Mouse (Mus musculus): ENCODE measurements around the gene Dnajc30. TPM values are rescaled to one million over a fixed set of nuclear protein-coding genes. Genes with fewer than 3 reads are reported as not detected.

Dnajc30 gene
- polyA plus RNA-seq, 1 experiment from 2014 or later = 44.5 TPM

DNA sequence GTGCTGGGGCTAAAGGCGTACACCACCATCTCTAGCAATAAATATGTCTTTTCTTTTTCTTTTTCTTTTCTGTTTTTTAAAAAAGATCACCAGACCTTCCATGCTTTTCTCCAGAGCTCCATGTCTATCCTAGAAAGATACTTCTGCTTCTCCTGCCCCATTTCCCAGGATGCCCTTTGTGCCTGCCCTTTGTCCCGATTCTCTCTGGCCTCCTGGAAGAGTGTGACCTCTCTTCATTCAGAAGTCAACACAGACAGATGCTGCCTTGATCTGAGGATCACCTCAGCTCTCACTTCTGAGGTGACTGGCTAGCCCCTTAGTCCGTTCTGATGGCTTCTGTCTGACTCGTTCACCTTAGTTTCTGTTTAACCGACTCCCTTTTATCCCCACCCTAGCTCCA, 16.5 kb downstream of the Dnajc30 start:
- no peak overlapping the region for H3K9ac ChIP-seq (replicated peaks)
- H3K4me1 ChIP-seq = peaks cover 21% of the 10 kb centered on the region
- H3K9me3 ChIP-seq (replicated peaks) = no peaks in the 10 kb centered on the region
- no peak overlapping the region for H3K27ac ChIP-seq (replicated peaks)
- no peak for ATAC-seq (ENCODE audit: low FRiP score)
- peaks cover 11% of the 10 kb centered on the region; the same call in 1 of the 2 replicates for H3K27me3 ChIP-seq (replicated peaks)
- peaks cover 1% of the 10 kb centered on the region; the same call in 1 of the 2 replicates for H3K36me3 ChIP-seq
- WGBS = 91% methylated on average over 5 of the region's 5 CpGs
- no peak overlapping the region for H3K4me2 ChIP-seq
- no peak overlapping the region for H3K4me3 ChIP-seq (replicated peaks)

DNA sequence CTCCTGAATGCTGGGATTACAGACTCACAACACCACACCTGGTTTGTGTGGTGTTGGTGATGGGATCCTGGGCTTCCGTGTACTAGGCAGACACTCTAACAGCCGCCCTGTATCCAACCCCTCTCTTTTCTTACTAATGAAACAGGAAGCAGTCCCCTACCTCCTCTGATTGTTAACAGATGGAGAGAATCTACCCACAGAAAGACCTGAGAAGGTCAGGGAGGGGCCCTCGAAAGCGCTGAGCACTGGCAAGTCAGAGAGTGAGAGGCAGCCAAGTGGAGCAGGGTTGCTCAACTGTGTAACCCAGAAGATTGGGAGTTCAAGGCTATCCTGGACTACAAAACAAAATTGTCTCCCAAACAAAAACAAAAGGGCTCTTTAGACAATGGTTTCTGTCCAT, 22.9 kb downstream of the Dnajc30 start:
- ATAC-seq (ENCODE audit: low FRiP score) = no peak
- H3K27me3 ChIP-seq (replicated peaks) = peaks cover 49% of the 10 kb centered on the region
- H3K27ac ChIP-seq (replicated peaks) = no peak overlapping the region
- H3K36me3 ChIP-seq = no peaks in the 10 kb centered on the region
- H3K4me1 ChIP-seq = peaks cover 4% of the 10 kb centered on the region; the same call in 1 of the 2 replicates
- H3K9ac ChIP-seq (replicated peaks) = no peak overlapping the region
- H3K9me3 ChIP-seq (replicated peaks) = no peaks in the 10 kb centered on the region
- no peak overlapping the region for H3K4me2 ChIP-seq
- H3K4me3 ChIP-seq (replicated peaks) = no peak overlapping the region
- WGBS = 77% methylated on average over 4 of the region's 4 CpGs

DNA sequence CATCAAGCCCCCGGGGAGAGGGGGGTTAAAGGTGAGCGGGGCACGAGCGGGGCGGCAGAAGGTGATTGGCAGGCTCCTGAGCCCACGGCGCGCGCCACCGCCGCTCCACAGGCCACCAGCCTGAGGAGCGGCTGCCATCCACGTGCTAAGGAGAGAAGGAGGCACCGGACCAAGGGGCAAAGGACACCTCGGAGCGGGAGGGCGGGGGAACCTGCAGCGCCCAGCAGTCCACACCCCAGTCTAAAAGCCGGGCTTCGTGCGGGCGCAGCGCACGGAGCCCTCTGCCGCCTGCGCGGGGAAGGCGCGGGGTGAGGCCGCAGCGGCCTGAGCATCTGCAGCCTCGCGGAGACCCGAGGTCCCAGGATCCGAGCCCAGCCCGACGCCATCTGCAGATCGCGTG, 25.7 kb downstream of the Dnajc30 start, which contains the start of gene Mlxipl:
Mlxipl (plus strand) TSS at position 238 of the 400 bp plus-strand sequence.
- H3K36me3 ChIP-seq = no peaks in the 10 kb centered on the region
- no peak within 1 kb of the TSS for H3K9ac ChIP-seq (replicated peaks)
- H3K27me3 ChIP-seq (replicated peaks) = peaks cover 53% of the 10 kb centered on the region
- H3K9me3 ChIP-seq (replicated peaks) = no peaks in the 10 kb centered on the region
- ATAC-seq (ENCODE audit: low FRiP score) = no peak
- peaks cover 4% of the 10 kb centered on the region; the same call in 1 of the 2 replicates for H3K4me1 ChIP-seq
- no peak within 1 kb of the TSS; the same call in 1 of the 2 replicates for H3K4me2 ChIP-seq
- no peak within 1 kb of the TSS for H3K4me3 ChIP-seq (replicated peaks)
- WGBS = 5% methylated on average over 37 of the region's 39 CpGs
- H3K27ac ChIP-seq (replicated peaks) = no peak within 1 kb of the TSS

DNA sequence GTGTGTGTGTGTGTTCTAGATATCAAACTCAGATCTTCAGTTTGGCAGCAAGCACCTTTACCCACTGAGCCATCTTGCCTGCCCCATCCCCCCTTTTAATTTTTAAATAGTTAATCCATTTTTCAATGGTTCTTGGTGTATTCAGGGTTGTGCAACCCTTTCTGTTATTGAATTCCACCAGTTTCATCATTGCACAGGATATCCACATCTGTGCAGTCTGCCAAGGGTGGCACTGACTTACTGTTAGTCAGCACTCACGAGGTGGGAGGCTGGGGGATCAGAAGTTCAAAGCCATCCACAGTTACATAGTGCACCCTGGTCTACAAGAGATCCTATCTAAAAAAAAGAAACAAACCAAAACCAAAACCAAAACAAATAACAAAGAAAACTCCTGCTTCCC, 37.0 kb downstream of the Dnajc30 start:
- no peaks in the 10 kb centered on the region for H3K9me3 ChIP-seq (replicated peaks)
- H3K27ac ChIP-seq (replicated peaks) = no peak overlapping the region
- H3K9ac ChIP-seq (replicated peaks) = no peak overlapping the region
- no peak overlapping the region for H3K4me3 ChIP-seq (replicated peaks)
- WGBS = 54% methylated on average over 1 of the region's 1 CpGs
- H3K27me3 ChIP-seq (replicated peaks) = peaks cover 23% of the 10 kb centered on the region
- no peaks in the 10 kb centered on the region for H3K4me1 ChIP-seq
- no peak for ATAC-seq (ENCODE audit: low FRiP score)
- no peaks in the 10 kb centered on the region for H3K36me3 ChIP-seq
- H3K4me2 ChIP-seq = no peak overlapping the region

DNA sequence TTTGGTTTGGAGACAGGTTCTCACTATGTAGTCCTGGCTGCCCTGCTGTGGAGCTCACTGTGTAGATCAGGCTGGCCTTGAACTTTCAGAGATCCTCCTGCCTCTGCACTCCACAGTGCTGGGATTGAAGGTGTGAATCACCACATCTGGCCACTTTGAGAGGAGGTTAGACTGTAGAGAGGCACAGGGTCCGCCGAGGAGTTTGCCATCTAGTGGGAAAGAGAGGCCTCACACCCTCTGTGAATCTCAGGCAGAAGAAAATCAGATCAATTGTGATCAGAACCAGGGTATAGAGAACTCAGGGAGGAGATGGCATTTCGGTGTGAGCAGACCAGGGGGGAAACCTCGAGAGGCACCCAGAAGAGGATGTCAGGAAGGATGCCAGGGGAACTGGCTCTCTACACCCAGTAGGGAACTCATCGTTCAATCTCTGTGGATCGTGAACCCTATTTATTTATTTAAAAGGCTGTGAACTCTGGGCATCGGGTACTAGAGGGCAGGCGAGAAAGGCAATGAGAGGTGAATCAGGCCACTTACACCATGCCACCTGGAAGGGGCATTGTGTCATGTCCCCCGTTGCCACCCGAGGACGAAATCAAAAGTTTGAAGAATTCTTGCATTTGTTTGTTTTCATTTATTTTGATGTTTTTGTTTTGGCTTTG, 40.1 kb downstream of the Dnajc30 start:
- no peak overlapping the region for H3K27ac ChIP-seq (replicated peaks)
- H3K4me1 ChIP-seq = peaks cover 17% of the 10 kb centered on the region
- H3K9me3 ChIP-seq (replicated peaks) = no peaks in the 10 kb centered on the region
- no peak for ATAC-seq (ENCODE audit: low FRiP score)
- H3K36me3 ChIP-seq = no peaks in the 10 kb centered on the region
- peaks cover 48% of the 10 kb centered on the region for H3K27me3 ChIP-seq (replicated peaks)
- H3K9ac ChIP-seq (replicated peaks) = no peak overlapping the region
- no peak overlapping the region for H3K4me3 ChIP-seq (replicated peaks)
- 70% methylated on average over 11 of the region's 11 CpGs for WGBS
- H3K4me2 ChIP-seq = no peak overlapping the region

DNA sequence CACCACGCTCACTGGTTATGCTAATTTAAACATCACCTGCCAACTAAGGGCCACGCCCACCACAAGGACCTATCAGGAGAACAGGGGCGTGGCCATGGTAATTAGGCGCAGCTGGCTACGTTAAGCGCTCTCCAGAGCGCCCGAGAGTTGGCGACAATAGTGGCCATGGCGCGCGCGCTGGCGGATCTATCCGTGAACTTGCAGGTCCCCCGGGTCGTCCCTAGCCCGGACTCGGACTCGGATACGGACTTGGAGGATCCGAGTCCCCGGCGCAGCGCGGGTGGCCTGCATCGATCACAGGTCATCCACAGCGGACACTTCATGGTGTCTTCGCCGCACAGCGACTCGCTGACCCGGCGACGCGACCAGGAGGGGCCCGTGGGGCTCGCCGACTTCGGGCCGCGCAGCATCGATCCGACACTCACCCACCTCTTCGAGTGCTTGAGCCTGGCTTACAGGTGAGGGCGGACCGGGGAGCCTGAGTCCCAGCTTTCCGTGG, 42.8 kb downstream of the Dnajc30 start:
- peak; percentile 76; the same call in 1 of the 2 replicates for ATAC-seq (ENCODE audit: low FRiP score)
- no peak overlapping the region for H3K27ac ChIP-seq (replicated peaks)
- H3K4me3 ChIP-seq (replicated peaks) = peak overlapping the region; percentile 46
- H3K4me2 ChIP-seq = peak overlapping the region; percentile 86
- peaks cover 17% of the 10 kb centered on the region for H3K4me1 ChIP-seq
- H3K9ac ChIP-seq (replicated peaks) = peak overlapping the region; percentile 41; the same call in 1 of the 2 replicates
- no peaks in the 10 kb centered on the region for H3K36me3 ChIP-seq
- WGBS = 0% methylated on average over 48 of the region's 48 CpGs
- peaks cover 53% of the 10 kb centered on the region for H3K27me3 ChIP-seq (replicated peaks)
- H3K9me3 ChIP-seq (replicated peaks) = no peaks in the 10 kb centered on the region

DNA sequence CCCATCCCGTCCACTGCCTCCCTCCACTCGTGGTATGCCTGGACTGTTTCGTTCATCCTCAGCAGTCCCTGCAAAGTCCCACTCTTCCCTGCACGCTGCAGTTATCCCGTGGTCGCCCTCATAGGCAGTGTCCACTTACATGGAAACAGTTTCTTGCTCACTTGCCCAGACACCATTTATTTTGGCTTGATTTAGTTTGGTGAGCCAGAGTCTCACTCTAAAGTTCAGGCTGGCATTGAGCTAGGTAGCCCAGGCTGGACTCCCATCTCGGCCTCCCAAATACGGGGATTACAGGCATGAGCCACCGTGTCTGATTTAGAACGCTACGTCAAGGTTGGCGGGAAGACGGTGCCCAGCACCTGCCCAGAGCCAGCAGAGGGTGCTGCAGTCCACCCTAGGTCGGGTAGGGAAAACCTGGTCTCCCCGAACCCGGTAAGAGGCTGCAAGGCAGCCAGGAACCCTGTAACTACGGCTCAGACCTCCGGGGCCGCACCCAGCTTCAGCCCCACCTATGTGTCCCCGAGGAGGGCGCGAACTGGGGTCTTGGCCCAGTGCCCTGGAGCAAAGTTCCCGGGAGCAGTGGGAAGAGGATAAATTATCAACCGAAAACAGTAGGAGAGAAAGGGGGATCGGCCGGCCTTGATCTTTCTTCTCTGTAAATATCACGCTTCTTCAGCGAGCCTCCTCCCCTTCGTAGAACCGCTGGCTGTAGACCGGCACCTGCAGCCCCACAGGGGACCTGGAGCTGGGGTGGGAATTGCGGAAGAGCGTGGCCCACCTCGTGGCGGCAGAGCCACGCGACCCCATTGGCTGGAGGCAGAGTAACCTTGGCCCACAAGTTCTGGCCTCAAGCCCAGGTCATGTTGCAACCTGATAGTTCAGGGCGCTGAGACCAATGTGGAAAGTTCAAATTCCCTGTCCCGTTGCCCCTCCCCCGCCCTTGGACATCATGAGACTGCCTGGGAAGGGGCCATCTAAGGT, 43.8 kb downstream of the Dnajc30 start:
- Histone ChIP-seq H3K4me1 (peaks cover 17% of the 10 kb centered on the region), H3K4me2 (peak overlapping the region; percentile 86), H3K9ac (replicated peaks) (no peak overlapping the region), H3K27ac (replicated peaks) (no peak overlapping the region), H3K27me3 (replicated peaks) (peaks cover 53% of the 10 kb centered on the region), H3K4me3 (replicated peaks) (peak overlapping the region; percentile 46; the same call in 1 of the 2 replicates), H3K36me3 (no peaks in the 10 kb centered on the region), H3K9me3 (replicated peaks) (no peaks in the 10 kb centered on the region)
- no peak for ATAC-seq (ENCODE audit: low FRiP score)
- WGBS = 11% methylated on average over 40 of the region's 40 CpGs

DNA sequence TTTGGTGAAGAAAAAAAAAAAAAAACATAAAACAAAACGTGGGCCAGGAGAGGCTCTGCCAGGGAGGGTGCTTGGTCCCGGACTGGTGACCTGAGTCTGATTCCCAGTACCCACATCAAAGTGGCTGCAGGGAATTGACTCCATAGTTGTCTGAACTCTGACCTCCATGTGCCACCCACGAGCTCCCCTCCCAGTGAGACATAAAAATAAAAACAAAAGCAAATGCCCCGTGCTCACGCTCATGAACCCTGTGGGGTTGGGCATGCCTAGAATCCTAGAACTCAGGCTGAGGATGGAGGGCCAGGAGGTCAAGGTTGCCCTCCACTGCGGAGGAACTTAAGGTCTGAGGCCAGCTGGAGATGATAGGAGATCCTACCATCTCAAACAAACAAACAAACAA, 45.0 kb downstream of the Dnajc30 start:
- no peak for ATAC-seq (ENCODE audit: low FRiP score)
- WGBS = 56% methylated on average over 6 of the region's 6 CpGs
- H3K4me3 ChIP-seq (replicated peaks) = no peak overlapping the region
- no peaks in the 10 kb centered on the region for H3K36me3 ChIP-seq
- H3K9ac ChIP-seq (replicated peaks) = no peak overlapping the region
- H3K27ac ChIP-seq (replicated peaks) = no peak overlapping the region
- H3K4me1 ChIP-seq = peaks cover 17% of the 10 kb centered on the region
- H3K27me3 ChIP-seq (replicated peaks) = peaks cover 47% of the 10 kb centered on the region
- H3K4me2 ChIP-seq = no peak overlapping the region
- no peaks in the 10 kb centered on the region for H3K9me3 ChIP-seq (replicated peaks)

DNA sequence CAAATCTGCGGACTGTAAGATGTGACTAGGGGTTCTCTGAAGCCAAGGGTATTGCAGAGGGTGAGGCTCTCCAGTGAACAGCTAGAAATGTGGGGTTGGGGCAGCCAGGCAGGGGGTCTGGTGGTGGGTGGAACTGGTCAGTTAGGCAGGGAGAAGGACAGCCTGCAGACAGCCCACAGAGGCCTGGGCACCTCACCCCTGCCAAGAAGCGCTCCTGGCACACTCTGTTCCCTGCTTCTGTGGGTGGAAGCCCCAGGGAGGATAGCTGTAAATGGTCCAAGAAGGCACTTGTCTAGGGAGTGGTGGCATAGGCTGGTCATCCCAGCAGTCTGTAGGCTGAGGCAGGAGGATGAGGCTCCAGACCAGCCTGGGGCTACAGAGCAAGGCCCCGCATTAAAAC, 45.4 kb downstream of the Dnajc30 start:
- H3K4me2 ChIP-seq = no peak overlapping the region
- ATAC-seq (ENCODE audit: low FRiP score) = no peak
- no peak overlapping the region for H3K9ac ChIP-seq (replicated peaks)
- WGBS = 96% methylated on average over 3 of the region's 3 CpGs
- no peaks in the 10 kb centered on the region for H3K9me3 ChIP-seq (replicated peaks)
- H3K36me3 ChIP-seq = no peaks in the 10 kb centered on the region
- no peak overlapping the region for H3K27ac ChIP-seq (replicated peaks)
- peaks cover 17% of the 10 kb centered on the region for H3K4me1 ChIP-seq
- no peak overlapping the region for H3K4me3 ChIP-seq (replicated peaks)
- peaks cover 47% of the 10 kb centered on the region for H3K27me3 ChIP-seq (replicated peaks)

DNA sequence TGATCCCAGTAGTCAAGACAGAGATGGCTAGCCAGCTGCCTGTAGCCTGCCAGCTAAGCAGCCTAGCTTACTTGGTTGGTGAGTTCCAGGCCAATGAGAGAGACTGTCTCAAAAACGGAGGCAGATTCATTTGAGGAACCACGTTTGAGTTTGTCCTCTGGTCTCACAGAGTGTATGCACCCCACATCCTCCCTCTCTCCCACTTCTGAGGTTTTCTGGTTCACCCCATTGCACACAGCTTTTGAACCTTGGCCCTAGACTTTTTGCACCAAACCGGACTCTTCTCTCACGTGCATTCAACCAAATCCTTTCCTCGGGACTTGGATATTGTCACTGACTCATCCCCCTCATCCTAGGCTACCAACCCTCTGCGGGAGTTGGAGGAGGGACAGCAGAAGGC, 46.0 kb downstream of the Dnajc30 start:
- Histone ChIP-seq H3K9me3 (replicated peaks) (no peaks in the 10 kb centered on the region), H3K4me1 (peaks cover 17% of the 10 kb centered on the region), H3K36me3 (no peaks in the 10 kb centered on the region), H3K9ac (replicated peaks) (no peak overlapping the region), H3K27ac (replicated peaks) (no peak overlapping the region), H3K4me3 (replicated peaks) (no peak overlapping the region), H3K4me2 (no peak overlapping the region), H3K27me3 (replicated peaks) (peaks cover 43% of the 10 kb centered on the region)
- WGBS = 76% methylated on average over 6 of the region's 6 CpGs
- ATAC-seq (ENCODE audit: low FRiP score) = no peak

DNA sequence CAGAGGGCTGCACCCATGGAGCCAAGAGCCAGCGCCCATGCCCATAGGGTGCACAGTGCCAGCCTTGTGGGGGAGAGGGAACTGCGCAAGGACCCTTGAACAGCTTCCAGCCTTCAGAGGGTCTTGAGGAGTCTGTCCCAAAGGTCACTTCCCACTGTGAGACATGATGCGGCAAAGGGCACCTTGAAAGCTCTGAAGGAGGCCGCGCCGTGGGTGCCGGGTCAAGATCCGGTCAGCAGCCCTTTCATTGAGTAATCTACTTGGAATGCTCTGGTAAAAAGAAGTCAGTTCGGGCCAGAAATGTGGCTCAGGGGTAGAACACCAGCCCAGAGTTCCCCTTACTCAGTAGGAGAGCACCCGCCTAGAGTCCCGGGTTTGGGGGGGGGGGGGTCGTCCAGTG, 49.8 kb downstream of the Dnajc30 start:
- no peaks in the 10 kb centered on the region for H3K36me3 ChIP-seq
- no peaks in the 10 kb centered on the region for H3K4me1 ChIP-seq
- ATAC-seq (ENCODE audit: low FRiP score) = no peak
- H3K4me3 ChIP-seq (replicated peaks) = no peak overlapping the region
- WGBS = 90% methylated on average over 12 of the region's 12 CpGs
- H3K27me3 ChIP-seq (replicated peaks) = peaks cover 8% of the 10 kb centered on the region
- no peak overlapping the region for H3K27ac ChIP-seq (replicated peaks)
- H3K9ac ChIP-seq (replicated peaks) = no peak overlapping the region
- H3K9me3 ChIP-seq (replicated peaks) = no peaks in the 10 kb centered on the region
- H3K4me2 ChIP-seq = no peak overlapping the region
